Mouse (Mus musculus): ENCODE measurements around the gene Idua. TPM values are rescaled to one million over a fixed set of nuclear protein-coding genes. Genes with fewer than 3 reads are reported as not detected.
"Not testable (repeated sequence)": the region's sequence is repeated elsewhere in the genome, so short reads cannot be mapped to it uniquely, and the experiment has no call there.

Idua gene
- total RNA-seq (2021): 10 to 100 TPM; 18.1 to 21.4 TPM
- long read RNA-seq, experiment 1, transcript Idua-202 (14 exons, 3,373 nt): major isoform, 14 of 23 reads
- long read RNA-seq, experiment 1, partial matches to known transcripts: 2 of 23 reads
- long read RNA-seq, experiment 1, other reads (novel, unspliced or antisense): 7 of 23 reads
- long read RNA-seq, experiment 2, transcript Idua-202 (14 exons, 3,373 nt): major isoform, 5 of 10 reads
- long read RNA-seq, experiment 2, partial matches to known transcripts: 1 of 10 reads
- long read RNA-seq, experiment 2, other reads (novel, unspliced or antisense): 4 of 10 reads

GRCm38 (mm10) chr5:108659698-108660631, at the start of gene Idua:
TSS of gene Idua (plus strand) at chr5:108660331.
- DNase-seq: no peak

- DNase-seq: no peak
Observed at GRCm38 (mm10) chr5:108610426-108610825, 49.7 kb upstream of the Idua start.

- peak; percentile 32 to 40 for DNase-seq
Observed at GRCm38 (mm10) chr5:108621870-108622269, 38.3 kb upstream of the Idua start.

- no peak for DNase-seq
Observed at GRCm38 (mm10) chr5:108626050-108626660, 34.0 kb upstream of the Idua start.

GRCm38 (mm10) chr5:108628891-108629633, 31.1 kb upstream of the Idua start:
- DNase-seq: no peak

- DNase-seq: peak; percentile 93 to 95
Observed at GRCm38 (mm10) chr5:108629634-108630483, 30.3 kb upstream of the Idua start, which contains the start of the genes Gak and Tmem175. TSS of gene Gak (minus strand) at chr5:108629755. TSS of gene Tmem175 (plus strand) at chr5:108629770.

- DNase-seq: no peak
Observed at GRCm38 (mm10) chr5:108633676-108634075, 26.5 kb upstream of the Idua start.

GRCm38 (mm10) chr5:108634088-108634487, 26.0 kb upstream of the Idua start:
- DNase-seq: not testable (repeated sequence)

GRCm38 (mm10) chr5:108636172-108636571, 24.0 kb upstream of the Idua start:
- no peak for DNase-seq

- DNase-seq: no peak
Observed at GRCm38 (mm10) chr5:108643674-108644073, 16.5 kb upstream of the Idua start.

- no peak for DNase-seq
Observed at GRCm38 (mm10) chr5:108645651-108646342, 14.3 kb upstream of the Idua start.

GRCm38 (mm10) chr5:108646343-108646660, 13.8 kb upstream of the Idua start:
- DNase-seq: no peak

GRCm38 (mm10) chr5:108647311-108647710, 12.8 kb upstream of the Idua start:
- no peak for DNase-seq

GRCm38 (mm10) chr5:108647820-108648465, 12.2 kb upstream of the Idua start:
- DNase-seq: no peak

- no peak for DNase-seq
Observed at GRCm38 (mm10) chr5:108648937-108649576, 11.1 kb upstream of the Idua start.

GRCm38 (mm10) chr5:108650341-108650740, 9.8 kb upstream of the Idua start:
- DNase-seq: no peak

GRCm38 (mm10) chr5:108651136-108651720, 8.9 kb upstream of the Idua start:
- no peak for DNase-seq

- peak; percentile 48 to 64 for DNase-seq
Observed at GRCm38 (mm10) chr5:108651823-108652222, 8.3 kb upstream of the Idua start.

- DNase-seq: no peak
Observed at GRCm38 (mm10) chr5:108653341-108653740, 6.8 kb upstream of the Idua start.
